Mouse (Mus musculus) thymus, postnatal 14 days (tissue): ENCODE measurements around the gene Ttc27.

Source experiments
- DNase-seq: peaks from one replicate; pipeline ENCODE4 v3.0.0; 2021

The Ttc27 gene

GRCm38 (mm10) chr17:74753628-74754104 is 36.1 kb downstream of the Ttc27 start:
- no peak for DNase-seq

- peak; percentile 8 for DNase-seq
Measured at GRCm38 (mm10) chr17:74754369-74755118, 37.0 kb downstream of the Ttc27 start.

- no peak for DNase-seq
Measured at GRCm38 (mm10) chr17:74769390-74769811, 51.9 kb downstream of the Ttc27 start.

GRCm38 (mm10) chr17:74772364-74772763 is 54.8 kb downstream of the Ttc27 start:
- no peak for DNase-seq

DNA sequence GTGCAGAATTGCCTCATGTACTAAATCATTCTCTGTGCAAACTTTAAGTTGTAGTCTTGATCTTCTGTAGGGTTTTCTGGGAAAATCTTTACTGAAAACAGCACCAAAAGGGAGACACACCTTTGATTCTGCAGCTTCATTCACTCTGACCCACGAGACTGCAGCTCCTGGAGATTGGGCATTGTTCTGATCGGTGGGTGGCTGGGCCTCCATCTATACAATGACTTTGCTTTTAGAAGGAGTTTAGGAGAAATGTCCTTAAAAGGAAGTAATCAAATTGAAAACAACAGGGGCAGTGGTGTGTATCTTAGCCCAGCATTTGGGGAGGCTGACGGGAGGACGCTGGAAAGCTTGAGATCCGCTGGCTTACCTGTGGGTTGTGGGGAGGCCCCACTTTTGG is 56.0 kb downstream of the Ttc27 start:
- DNase-seq, result no peak

DNA sequence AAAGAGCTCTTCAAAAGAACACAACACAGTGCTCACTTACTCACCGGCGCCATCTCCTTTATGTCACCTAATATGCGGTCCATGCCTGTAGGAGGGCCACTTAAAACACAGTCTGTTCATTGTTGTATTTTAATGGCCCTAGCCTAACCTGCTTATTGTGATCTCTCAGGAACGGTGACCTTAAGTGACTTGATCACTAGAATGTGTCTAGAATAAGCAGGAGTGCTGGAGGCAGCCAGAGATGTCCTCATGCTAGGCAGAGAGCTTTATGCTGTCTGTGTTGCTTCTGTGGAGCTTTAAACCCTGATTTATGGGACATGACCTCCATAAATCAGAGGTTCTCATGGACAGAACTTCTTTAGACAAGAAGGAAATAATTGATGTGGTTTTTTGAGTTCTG is 62.6 kb downstream of the Ttc27 start:
- no peak for DNase-seq

DNA sequence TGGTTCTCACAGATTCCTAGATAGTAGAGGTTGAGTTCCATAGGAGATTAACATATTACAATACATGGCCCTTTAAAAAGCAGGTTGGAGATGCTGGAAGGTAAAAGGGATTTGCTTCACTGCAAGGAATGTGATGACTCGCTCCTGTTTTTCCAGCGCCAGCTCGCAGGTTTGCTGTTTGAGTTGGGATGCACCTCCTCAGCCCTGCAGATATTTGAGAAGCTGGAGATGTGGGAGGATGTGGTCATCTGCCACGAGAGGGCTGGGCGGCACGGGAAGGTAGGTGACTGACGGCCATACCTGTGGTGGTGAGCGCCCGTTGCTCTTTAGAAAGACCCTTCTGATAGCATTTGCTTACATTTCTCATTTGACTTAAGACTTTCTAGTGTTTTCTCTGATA is 63.1 kb downstream of the Ttc27 start:
- DNase-seq, result no peak

- no peak for DNase-seq
Measured at GRCm38 (mm10) chr17:74781911-74782310, 64.4 kb downstream of the Ttc27 start.

DNA sequence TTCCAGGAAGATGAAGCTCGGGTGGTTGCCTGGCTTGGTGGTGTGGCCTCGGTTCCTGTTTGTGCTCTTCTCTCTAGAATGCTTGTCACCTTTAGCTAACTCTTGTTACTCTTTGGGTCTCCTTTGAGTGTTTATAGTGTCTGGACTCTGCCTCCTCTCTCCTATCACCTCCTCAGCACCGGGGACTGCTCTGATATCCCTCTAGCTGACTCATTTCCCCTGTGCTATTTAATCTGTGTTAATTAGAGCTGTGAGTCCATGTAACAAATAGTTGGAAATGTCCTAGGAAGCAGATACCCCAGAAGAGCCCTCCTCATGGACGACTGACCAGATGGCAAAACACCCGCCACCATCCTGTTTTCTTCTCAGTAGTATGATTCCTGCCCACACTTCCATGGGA is 68.1 kb downstream of the Ttc27 start:
- no peak for DNase-seq

GRCm38 (mm10) chr17:74786198-74786734 is 68.7 kb downstream of the Ttc27 start:
- no peak for DNase-seq

DNA sequence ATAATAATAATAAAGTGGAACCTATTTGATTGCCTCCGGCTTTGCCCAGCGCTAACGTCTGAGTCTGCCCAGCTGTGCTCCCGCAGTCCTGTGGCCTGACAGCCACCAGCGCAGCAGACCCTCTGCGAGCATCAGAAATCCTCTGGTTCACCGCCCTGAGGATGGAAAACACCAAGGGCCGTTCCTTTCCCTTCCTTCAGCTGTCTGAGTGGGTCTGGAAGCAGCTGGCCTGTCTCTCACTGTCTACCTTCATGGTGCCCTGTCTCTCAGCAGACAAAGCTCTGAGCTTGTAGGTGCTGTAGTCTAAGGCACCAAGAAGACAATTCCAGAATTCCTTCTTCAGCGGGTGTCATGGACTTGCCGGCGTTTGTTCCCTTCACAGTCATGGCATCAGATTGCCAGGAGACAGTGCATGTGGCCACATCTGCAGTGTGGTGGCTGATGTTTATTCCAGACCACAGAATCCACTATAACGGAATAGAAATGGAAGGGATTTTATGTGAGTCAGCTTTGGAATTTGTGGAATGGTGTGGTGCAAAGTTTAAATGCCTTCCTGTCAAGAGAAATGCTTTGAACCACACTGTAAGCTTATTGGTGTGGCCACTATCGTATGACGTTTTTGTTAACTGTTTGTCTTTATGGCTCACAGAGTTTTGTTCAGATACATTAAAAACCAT is 78.6 kb downstream of the Ttc27 start:
- no peak for DNase-seq

DNA sequence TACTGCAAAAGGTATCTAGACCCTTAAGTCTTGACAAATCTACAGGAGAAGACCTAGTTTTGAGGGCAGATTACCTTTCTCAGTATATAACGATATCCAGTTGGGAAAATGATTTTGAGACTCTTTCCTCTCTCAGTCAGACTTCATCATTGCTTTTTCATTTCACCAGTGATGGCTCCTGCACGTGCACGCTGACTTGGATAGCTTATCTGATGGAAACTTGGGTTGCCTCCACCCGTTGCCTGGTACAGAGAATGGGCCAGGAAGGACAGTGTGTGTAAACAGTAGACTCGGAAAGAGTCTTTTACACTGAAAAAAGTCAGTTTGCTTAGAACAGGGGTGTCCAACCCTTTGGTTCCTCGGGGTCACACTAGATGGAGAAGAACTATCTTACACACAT is 82.3 kb downstream of the Ttc27 start:
- DNase-seq, result no peak

DNA sequence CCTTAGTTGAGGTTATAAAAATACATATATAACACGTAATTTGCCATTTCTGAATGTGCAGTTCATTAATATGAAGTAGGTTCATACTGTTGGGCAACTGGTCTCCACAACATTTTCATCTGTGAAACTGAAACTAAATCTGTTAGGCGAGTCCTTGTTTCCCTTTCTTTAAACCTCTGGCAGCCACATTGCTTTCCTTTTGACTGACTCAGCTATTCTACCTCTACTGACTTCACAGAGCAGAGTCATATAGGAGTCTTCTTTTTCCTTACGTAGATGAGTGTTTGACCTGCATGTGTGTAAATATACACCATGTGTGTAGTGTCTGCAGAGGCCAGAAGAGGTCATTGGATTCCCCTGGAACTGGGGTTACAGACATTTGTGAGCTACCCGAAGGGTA is 85.2 kb downstream of the Ttc27 start:
- DNase-seq, result no peak

DNA sequence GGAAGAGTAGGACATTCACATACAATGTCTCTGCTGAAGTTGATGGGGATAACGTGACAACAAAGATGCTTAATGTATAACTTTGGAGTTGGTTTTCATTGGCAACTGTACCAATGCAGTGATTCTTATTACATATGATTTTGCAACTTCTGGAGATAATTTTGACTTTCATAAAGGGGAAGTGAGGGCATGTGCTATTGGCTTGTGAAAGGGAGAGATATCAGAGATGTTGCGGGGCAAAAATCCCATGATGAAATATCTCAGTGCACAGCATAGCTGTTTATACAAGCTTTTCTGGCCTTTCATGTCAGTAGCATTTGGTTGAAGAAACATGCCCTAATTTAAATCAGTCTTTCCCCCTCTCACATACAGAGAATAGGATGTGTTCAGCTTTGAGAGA is 86.3 kb downstream of the Ttc27 start:
- DNase-seq, result no peak

DNA sequence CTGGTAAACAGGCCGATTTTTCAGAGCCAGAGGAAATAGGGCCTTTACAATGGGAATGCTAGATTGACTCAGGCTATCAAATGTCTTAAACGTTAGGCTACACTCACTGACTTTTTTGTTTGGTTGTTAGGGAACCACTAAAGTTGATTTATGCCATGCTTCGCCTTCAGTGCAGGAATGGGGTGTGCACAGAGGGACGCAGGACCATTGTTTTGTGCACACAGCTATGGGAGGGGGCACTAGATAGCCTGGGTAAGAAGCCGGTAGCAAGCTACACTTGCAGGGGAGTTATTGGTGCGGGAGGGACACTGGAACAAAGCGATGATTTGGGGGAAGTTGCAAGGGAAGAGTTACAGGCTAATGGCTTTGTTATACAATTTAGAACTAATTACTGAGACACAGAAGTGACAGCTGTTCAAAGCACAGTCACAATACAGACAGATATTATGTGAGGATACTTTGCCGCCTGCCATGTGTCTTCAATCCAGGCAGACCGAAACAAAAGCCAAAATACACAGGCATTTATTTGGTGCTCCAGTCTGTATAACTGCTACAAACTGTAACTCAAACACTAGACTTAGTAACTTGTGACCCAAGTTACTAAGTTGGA is 86.9 kb downstream of the Ttc27 start:
- no peak for DNase-seq

DNA sequence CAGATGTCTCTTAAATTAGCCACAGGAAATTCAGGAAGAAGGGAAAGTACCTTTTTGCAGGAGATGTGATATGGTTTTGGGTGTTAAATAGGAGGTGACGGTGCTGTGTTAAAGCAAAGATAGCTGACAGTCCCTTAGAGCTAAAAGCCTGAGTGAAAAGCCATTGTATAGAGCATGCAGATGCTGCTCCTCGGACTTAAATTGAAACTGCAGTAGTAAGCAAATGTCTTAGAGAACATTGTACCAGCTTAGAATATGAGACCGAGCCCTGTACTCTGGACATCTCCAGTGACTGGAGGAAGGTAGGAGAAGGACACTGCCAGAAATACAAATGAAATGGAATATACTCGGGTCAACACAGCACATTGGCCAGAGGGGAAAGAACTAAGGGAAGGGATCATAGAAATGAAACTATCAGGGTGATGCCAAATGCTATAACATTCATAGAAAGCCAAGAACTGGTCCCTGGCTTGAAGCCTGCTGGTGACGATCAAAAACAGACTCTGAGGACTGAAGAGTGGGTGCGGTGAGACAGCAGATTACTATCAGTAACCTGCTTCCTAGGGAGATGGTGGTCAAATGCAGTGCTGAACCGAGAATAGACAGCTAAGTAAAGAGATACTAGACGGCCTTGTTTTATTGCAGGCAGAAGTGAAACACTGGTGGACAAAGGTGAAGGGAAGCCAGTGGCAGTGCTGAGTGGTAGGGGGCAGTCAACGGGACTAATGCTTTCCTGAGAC is 90.1 kb downstream of the Ttc27 start:
- DNase-seq, result no peak

- DNase-seq, result no peak
Measured at GRCm38 (mm10) chr17:74808330-74808729, 90.8 kb downstream of the Ttc27 start.

GRCm38 (mm10) chr17:74808901-74809300 is 91.4 kb downstream of the Ttc27 start:
- no peak for DNase-seq

DNA sequence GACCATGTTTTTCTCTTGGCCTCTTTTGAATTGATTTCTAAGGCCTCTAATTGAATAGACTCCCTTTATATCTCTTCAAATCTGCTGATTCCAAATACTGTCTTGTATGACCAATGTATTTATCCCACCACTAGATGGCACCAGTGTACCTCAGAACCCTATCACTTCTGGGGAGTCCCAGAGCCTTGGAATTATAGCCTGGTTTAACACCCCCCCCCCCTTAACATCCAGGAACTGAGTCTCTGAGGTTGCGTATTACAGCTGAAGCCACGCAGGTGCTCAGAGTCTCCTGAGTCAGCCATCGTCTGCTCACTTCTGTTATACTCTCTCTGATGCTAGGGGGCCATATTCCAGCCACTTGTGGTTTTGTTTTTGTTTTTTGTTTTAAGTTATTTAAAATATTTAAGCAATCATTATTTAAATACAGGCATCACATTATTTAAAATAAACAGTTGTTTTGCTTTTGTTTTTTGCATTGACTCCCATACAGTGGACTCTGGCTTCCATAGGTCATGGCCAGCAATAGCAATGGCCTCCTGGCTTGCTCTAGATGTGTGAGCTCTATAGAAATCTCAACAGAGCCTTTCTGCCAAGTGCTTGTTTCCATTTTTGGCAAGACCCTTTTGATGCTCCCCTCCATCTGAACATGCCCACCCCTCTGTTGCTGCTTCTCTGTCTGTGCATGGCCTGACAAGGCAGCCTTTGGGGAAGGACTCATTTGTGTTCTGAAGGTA is 93.5 kb downstream of the Ttc27 start:
- peak; percentile 38 for DNase-seq

DNA sequence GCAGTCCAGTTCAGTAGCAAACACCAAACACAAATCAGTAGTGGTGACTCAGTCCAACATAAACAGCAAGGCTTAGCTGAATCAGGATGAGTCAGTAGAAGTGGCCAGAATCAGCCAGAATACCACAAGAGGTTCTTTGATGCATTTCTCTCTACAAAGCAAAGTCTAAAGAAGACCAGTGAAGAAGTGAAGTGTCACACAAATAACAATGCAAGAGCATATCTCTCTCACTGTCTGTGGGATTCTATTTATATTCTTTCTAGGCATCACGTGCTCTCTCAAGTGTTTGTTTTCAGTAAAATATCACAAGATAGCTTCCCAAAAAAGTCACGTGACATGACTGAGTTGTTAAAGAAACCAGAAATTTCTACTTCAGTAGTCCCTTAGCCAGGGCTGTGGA is 102.2 kb downstream of the Ttc27 start:
- no peak for DNase-seq

GRCm38 (mm10) chr17:74830851-74831250 is 113.3 kb downstream of the Ttc27 start:
- no peak for DNase-seq

DNA sequence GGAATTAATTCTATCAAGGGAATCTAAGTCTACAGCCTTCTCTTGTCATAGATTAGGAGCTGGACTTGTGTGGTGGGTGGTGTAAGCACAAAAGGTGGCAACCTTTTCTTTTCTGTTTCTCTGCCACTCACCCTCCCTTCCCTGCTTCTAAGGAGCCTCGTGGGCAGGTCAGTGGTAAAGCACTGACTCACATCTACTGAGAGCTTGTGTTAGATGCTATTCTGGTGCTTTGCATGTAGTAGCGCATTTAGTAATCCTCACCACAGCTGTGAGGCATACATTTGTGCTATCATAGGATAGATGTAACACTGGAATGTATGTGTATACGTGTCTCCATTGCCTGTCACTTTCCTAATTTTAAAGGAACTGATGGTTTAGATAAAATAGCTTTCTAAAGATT is 124.2 kb downstream of the Ttc27 start:
- DNase-seq, result no peak
